Mouse (Mus musculus) kidney, postnatal 14 days (tissue): ENCODE results near the gene Slc16a8.
A peak's percentile ranks its signal among the peaks of the same experiment; 100 is the strongest.

Experiments
- DNase-seq: peaks from one replicate; pipeline ENCODE4 v3.0.0; 2022; ENCODE audit warnings: mixed read lengths

Slc16a8 gene

DNA sequence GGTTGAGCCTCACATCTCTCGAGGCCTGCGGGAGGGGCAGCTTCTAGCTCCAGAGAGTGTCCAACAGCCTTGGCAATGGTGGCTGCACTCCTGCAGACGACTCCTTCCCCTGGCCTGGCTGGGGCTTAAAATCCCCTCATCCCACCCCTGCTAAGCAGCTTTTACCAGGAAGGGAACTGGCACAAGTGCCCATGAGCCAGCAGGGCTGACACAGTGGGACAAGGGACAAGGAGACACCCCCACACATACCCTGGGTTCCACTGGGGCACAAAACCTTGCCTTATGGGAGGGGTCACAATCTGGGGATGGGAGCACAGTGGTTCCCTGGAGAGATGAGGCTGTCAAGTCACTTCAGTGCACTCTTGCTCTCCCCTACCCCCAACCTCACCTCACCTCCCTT lies at the start of gene Slc16a8:
Gene Slc16a8, minus strand, starts transcription at position 101 of the 400 bp plus-strand sequence.
- no peak for DNase-seq

DNA sequence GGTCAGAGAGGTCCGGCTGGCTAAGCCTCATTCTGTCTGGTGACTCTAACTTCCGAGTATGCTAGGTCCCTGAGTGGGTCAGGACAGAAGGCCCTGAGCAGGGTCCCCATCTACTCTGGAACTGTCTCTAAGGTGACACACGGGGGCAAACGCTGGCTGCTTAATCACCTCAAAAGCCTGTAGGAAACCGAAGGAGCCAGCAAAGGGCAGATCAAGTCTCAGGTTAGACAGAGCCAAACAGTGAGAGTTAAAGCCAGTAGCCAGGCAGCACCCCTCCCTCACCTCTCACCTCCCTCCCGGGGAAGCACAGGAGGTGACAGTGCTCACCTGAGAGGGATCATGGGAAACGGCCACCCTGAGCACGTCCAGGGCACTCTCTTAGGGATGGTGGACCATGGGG lies 49.2 kb upstream of the Slc16a8 start:
- no peak for DNase-seq

DNA sequence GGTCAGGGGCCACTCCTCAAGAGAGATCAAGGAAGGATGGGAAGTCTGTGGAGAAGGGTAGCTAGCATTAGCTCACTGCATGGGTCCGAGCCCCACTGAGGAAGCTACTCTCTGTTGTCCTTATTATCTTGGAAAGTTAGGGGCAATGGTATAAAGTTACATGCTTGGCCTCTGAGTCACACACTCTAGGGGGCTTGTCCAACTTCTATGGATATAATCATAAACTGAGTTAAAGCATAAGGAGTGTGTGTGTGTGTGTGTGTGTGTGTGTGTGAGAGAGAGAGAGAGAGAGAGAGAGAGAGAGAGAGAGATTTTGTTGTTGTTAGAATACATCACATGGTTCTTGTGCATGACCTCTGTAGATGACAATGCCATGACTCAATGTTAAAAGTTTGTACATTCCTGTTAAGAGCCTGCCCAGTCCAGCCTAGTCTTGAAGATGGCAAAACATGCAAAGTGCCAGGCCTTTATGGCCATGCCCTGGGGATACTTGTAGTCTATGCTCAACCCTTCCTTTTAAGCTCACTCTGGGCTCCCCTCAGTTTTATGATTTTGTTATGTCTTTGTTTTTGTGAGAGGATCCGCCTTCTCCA lies 45.1 kb upstream of the Slc16a8 start:
- DNase-seq: no peak

DNA sequence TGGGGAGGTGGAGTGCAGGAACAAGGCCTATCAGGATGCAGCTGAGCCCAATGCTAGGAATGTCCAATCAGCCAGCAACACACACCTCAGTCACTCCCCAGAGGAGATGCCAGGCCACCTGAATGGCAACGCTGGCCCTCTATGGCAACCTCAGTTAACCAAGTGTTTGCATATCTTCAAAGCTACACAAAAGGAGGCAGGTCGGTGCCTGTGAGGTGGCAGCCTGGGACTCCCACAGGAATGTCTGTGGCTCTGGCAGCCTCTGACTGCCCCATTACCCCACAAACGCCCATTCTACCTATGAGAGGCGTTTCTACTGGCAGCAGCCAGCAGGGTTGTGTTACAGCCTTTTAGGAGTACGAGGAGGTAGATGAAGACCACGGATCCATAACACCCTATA lies 44.0 kb upstream of the Slc16a8 start:
- DNase-seq: no peak

DNA sequence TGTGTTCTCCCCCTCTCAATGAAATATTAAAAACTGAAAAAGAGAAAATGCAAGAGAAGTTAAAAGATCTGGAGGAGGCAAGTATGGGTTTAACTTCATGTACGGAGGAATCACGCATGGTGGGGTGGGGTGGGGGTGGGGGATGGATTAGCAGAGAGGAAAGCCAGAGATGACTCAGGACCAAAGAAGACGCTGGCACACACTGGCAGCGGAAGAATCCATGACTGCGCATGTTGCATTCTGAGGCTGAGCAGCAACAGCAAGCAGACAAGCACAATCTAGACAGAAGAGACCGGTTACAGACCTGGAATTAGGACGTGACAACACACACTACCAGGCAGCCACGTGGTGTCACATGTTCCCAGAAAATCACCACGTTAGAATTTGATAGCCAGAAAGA lies 38.2 kb upstream of the Slc16a8 start:
- DNase-seq: no peak

DNA sequence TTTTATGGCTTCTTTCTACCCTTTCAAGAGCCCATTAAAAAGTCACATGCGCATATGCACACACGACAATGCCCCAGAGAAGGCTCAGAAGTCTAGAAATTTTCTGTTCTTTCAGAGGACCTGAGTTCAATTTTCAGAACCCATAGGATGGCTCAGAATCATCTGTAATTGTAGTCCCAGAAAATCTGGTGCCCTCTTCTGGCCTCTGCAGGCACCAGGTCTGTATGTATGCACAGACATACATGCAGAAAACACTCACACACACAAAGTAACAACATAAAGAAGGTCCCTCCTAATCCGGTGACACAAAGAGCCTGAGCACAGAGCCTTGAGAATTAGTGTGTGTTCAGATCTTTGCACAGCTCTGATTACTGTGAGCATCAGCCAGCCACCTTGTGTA lies 35.8 kb upstream of the Slc16a8 start:
- DNase-seq: no peak

DNA sequence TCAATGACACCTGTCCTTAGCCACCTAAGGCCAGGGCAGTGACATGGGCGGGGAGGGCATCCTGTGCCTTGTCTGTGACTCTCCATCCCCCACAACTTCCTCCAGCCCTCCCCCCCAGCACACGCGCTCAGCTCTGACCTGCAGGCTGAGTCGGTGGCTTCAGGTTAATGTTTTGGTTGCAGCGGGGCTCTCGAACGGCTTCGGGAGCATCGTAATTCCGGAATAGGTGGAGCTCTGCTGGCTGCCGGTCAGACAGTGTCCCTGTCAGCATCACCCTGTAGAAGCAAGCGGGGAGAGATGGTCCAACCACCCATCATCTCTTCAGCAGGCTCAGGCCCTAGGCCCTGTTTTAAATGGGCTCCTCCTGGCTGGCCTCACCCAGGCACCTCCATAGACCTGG lies 34.9 kb upstream of the Slc16a8 start:
- no peak for DNase-seq

DNA sequence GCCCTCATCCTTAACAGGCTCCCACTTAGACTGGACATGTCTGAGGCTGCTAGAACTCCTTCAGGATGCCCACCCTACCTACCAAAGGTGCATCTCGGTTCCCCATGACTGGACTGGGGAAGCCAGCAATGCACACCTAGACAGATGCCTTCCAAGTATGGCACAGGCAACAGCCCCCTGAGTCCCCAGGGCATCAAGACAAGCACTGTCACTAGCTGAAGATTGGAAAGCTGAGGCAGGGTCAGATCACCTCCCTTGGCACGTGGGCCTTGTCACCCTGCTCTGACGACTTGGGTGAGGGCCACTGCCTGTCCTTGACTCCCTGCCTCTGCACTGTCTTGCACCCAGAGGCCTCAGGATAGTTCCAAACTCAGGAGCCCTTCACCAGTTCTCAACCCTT lies 33.8 kb upstream of the Slc16a8 start:
- DNase-seq: no peak

DNA sequence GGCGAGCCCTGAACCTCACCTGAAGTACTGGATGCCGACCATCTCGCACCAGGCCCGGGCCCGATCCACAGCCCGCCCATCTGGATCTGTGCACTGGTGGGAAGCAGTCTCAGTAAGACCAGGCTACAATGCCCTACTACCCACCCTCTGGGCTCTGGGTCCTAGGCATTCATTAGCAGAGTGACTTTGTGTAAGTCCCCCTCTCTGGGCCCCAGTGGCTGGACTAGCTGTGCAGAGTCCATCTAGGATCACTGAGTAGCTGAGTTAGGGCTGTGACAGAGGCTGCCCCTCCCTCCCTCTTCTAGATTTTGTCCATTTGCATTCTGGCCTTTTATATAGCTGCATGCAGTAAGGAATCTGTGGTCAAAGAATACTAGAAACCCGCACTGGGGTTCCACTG lies 32.5 kb upstream of the Slc16a8 start:
- DNase-seq: peak; percentile 65

DNA sequence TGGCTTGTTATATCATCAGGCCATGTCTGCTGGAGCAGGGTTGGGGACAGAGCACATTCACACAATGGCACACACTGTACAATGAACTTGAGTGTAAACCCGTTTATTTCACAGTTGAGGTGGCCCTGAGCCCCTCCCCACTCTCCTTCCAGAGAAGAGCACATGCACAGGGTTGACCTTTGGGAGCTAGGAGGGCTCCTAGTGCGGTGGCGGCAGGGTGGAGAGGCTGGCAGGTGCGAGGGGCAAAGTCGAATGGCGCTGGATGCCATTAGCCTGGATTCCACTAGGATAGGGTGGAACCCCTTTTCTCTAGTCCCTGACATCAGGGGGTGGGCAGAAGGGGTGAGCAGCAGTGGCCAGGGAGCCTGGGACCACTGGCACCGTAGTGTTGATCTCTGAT lies 31.6 kb upstream of the Slc16a8 start:
- peak; percentile 76 for DNase-seq

DNA sequence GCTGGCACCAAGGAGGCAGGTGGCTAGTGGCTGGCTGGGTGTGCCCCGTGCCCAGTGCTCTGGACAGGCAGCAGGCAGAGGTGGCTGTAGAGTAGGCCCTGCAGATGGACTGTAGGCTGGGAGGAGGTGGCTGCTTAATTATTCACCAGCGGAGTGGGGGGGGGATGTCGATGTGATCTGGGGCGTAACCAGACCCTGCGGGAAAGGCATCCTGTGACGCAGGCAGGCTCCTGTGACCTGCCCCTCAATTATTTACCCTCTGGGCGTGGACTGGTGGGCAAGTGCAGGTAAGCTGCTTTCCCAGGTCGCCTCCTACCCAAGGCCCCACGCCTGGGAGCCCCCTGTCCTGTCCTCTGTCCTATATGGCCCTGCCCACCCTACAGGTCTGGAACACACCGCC lies 30.8 kb upstream of the Slc16a8 start, which contains the start of gene Baiap2l2:
Gene Baiap2l2, minus strand, starts transcription at position 139 of the 400 bp plus-strand sequence.
- peak; percentile 89 for DNase-seq

DNA sequence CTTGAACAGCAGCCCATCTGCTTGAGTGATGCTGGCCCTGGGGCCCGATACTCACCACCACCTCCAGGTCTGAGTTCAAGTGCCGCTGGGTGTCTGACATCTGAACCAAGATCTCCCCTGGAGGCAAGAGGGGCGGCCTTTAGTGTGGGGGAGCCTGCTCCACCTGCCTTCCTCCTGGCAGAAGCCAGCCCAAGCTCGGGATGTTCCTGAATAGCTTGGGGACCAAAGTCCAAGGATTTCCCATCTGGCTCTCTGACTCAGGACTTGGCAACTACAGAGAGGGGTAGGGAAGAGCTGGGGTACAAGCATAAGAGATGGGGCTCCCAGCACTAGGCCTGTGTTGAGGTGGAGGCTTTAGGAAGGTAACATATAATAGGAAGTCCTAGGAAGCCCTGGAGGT lies 28.8 kb upstream of the Slc16a8 start:
- DNase-seq: peak; percentile 60

DNA sequence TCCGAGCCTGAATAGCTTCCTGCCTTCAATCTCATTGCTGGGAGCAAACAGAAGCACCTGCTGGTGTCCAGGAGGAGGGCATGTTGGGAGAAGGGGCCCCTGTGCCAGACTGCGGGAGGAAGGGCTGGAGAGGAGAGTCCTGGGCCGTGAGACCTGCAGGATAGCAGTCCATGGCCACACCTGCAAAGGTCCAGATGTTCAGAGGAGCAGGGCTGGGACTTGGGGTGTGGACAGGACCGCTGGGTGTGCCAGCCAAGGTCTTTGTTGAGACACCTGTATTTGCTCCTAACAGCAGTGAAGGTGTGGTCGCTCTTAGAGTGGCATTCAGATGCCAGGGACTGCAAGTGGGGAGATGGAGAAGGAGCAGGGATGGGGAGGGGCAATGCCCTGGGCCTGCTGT lies 27.9 kb upstream of the Slc16a8 start:
- DNase-seq: no peak

DNA sequence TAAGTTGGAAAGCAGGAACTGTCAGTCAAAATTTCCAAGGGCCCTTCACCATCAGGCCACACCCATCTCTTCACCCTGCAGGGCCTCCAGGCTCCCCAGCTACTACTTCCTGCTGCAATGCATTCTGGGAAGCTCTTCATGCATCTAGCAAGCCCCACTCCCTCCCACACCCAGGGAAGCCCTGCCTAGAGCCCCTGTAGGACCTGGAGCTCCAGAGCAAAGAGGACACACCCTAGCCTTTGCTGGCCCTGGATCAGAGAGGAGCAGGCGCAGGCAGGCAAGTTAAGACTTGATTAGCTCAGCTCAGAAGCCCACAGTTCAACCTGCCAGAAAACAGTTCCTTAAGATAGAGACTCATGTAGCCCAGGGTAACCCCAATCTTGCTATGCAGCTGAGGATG lies 26.8 kb upstream of the Slc16a8 start:
- DNase-seq: no peak

DNA sequence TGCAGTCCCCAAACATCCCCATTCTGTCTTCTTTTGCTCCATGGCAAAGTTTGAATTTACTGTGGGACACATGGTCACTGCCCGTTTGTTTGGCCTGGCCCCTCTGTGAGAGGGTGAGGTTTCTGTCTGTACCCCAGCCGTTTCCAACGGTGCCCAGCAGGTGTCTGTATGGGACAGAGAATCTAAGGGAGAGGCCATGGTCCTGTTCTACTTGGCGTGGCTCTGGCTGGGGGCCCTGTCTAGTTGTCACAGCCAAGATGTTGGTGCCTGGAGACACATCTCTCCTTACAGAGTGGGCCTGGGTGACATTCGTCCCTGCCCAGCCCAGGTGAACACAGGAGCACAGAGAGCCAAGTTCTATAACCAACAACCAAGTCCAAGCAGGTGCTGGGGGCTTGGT lies 26.3 kb upstream of the Slc16a8 start:
- no peak for DNase-seq

DNA sequence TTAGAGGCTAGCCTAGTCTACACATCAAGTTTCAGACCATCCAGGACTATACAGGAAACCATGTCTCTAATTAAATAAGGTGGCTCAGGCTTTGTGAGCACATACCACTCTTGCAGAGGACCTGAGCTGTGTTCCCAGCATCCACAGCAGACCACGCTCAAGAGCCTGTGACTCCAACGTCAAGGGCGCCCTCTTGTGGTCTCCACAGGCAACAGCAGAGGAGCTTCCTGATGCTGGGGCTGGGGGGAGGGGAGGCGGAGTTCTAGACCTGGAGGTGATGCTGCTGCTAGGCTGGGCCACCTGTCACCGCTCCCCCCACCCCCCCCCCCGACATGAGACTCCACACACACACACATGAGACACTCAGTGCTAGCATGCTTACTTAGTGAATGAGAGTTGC lies 25.6 kb upstream of the Slc16a8 start:
- DNase-seq: no peak

DNA sequence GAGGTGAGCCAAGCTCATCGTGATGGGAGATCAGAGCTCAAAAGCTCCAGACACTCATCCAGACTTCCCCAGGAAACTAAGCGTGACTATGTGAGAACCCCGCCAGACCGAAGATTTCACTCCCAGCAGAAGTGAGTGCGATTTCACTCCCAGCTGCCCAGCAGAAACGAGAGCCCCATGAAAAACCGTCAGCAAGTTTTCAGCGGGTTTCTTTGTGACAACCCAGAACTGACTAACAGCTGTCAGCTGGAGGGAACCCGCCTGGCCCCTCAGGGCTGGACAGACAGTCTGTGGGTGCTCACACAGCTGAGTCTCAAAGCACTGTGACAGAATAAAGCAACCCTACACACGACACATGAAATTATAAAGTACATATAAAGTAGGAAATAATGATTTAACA lies 23.2 kb upstream of the Slc16a8 start:
- DNase-seq: no peak

DNA sequence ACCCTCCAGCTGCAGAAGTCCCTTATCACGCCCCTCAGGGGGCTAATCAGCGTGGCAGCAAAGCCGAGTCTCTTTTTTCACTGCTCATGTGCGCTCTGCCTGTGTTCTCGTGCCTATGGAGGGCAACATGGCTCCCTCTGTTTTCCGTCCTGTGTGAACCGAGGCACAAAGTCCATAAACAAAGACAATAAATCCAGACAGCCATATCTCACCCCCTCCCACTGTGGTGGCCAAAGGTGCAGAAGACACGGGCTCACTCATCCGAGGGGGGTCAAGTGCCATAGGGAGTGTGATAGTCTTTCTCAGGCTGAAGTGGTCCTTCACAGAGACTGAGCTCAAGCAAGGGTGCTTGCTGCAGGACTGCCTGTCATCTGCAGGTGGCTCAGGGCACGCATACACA lies 18.5 kb upstream of the Slc16a8 start:
- DNase-seq: no peak

DNA sequence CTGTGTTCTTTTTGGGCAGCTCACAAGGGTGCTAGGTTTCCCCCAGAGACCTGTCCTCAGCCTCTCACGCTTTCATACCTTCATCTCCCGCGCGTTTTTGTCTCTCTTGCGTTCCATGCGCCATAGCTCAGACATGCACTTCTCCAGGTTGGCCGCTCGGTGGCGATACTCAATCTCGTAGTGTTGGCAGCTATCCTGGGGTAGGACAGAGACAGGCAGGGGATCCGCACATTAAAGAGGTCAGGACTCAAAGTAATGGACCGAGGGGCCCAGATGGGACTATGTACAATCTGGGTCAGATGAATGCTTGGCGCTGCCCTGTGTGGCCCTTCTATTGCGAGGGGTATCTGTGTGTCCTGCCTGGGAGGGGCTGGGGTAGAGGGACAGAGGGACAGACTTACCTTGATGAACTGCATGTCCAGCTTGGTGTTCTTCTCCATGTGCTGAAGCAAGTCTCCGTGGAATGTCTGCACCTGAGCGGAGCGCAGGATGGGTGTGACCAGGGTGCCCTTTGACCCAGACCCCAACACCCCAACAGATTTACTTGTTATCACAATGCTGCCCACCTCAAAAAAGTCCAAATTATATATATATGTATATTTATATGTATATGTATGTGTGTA lies 16.7 kb upstream of the Slc16a8 start:
- DNase-seq: no peak

DNA sequence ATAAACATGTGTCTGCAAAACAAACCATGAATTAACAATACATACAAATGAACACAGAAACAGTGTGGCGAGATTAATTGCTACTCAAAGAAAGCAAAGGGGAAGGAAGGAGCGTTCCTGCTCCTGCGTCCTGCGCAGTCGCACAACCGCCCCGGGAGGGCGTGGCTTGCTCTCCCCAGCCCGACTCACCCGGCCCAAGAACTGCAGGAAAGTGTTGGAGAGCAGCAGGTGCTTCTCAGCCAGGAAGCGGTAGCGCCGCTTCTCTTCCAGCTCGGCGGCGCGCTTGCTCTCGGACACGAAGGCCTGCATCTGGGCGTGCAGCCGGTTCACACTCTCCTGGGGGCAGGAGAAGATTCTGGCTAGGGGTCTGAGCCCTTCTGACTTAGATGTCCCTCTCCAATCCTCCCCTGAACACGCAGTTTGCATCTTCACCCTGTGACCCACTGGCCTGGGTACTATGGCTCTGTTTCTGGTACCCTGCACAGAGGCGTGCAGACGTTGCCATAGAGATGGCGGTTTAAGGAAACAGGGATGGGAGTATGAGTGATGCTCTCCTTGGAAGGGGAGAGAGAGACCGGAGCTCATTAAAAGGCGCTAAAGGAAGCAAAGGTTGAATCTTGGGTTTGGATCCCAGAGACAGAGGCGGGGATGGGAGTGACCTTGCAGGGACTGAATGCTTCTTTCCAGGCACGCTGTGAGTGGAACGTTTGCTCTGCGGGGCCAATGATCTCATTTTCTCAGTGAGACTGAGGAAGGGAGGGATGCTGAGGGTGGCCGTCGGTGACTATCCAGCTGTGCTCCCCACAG lies 16.0 kb upstream of the Slc16a8 start:
- DNase-seq: peak; percentile 76

DNA sequence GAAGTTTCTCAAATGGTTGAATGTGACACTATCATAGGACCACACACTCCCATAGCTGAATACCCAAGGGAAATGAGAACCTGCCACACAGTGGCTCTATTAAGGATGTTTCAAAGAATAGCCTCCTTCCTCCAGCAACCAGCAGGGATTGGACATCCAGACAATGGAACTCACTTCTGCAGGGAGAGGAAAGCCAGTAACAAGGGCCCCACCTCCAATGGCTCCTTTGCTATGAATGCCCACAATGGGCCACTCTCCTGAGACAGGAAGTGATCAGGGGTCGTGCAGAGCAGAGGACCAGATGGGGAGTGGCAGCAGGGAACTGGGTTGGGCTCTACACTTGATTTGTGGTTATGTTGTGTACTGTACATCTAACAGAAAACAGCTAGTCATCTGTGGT lies 14.0 kb upstream of the Slc16a8 start:
- no peak for DNase-seq

DNA sequence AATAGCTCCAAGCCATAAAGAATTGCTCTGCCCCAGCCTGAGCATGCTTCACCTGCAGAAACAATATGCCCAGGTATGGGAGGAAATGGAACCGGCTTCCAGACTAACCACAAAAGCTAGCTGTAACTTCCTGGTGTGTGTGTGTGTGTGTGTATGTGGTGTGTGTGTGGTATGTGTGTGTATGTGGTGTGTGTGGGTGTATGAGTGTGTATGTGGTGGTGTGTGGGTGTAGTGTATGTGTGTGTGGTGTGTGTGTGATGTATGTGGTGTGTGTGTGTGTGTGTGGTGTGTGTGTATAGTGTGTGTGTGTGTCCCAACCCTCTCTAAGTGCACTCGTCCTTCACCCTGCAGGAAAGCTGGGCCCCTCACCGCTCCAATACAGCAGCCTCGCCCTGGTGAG lies 10.8 kb upstream of the Slc16a8 start:
- DNase-seq: no peak

DNA sequence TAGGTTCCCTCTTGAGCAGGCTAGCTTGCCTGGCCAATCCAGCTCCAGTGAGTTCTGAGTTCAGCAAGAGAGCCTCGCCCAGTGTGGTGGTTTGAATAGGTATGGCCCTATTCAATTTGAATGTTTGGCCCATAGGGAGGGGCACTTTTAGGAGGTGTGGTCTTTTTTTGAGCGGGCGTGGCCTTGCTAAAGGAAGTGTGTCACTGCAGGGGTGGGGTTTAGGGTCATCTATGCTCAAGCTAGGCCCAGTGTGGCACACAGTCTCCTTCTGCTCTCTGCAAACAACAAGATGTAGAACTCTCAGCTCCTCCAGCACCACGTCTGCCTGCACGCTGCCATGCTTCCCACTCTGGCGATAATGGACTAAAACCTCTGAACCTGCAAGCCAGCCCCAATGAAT lies 9.2 kb upstream of the Slc16a8 start:
- no peak for DNase-seq

DNA sequence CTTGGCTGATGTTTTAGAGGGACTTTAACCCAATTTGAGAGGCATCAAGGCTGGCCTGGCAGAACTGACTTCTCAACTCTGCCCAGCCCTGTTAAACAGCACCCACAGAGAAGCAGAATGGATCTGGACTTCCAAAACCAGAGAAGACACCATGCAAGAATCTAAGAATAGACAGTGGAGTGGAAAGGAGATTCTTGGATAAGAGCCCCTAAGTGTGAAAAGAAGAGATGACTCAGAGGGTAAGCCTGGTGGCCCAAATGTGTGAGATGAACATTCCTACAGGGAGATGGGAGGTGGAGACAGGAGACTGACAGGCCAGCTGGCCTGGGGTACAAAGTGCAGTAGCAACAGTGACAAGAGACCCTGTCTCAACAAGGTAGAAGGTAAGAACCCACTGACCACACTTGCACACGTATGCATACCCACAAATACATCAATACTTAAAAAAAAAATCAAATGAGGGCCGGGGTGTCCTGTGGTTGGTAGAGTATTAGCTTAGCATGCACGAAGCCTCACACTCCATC lies 8.3 kb upstream of the Slc16a8 start:
- no peak for DNase-seq
